ENCODE assay signal across 8 mouse cellular contexts in genomic region chr9:20959430-20959938, GRCm38 (mm10). TPM values are rescaled to one million over a fixed set of nuclear protein-coding genes. Genes with fewer than 3 reads are reported as not detected.
DNase-seq lines count a peak whose midpoint lies in the region; ATAC-seq lines count a peak whose summit lies in the region.

Gene Dnmt1 (minus strand): TSS chr9:20959888.

- no peak within 1 kb of the TSS for H3K9ac ChIP-seq in kidney, embryonic 15.5 days
- no peak within 1 kb of the TSS for H3K9ac ChIP-seq in midbrain, embryonic 12.5 days (replicated peaks)

- 90% methylated on average over 2 of the region's 2 CpGs for WGBS in kidney, embryonic 15.5 days
- WGBS in large intestine, adult 2 months: 90% methylated on average over 2 of the region's 2 CpGs
- WGBS in midbrain, embryonic 12.5 days: 76% methylated on average over 2 of the region's 2 CpGs

- H3K4me2 ChIP-seq in kidney, embryonic 15.5 days: no peak within 1 kb of the TSS
- H3K4me2 ChIP-seq in midbrain, embryonic 12.5 days (replicated peaks): no peak within 1 kb of the TSS

- no peaks in the 10 kb centered on the region for H3K27me3 ChIP-seq in kidney, embryonic 15.5 days
- H3K27me3 ChIP-seq in midbrain, embryonic 12.5 days: no peaks in the 10 kb centered on the region

- H3K4me1 ChIP-seq in kidney, embryonic 15.5 days: no peaks in the 10 kb centered on the region
- no peaks in the 10 kb centered on the region for H3K4me1 ChIP-seq in midbrain, embryonic 12.5 days

- H3K4me3 ChIP-seq in kidney, embryonic 15.5 days (replicated peaks): no peak within 1 kb of the TSS
- H3K4me3 ChIP-seq in midbrain, embryonic 12.5 days: no peak within 1 kb of the TSS

- DNase-seq in kidney, postnatal 10 days: no peak
- DNase-seq in adrenal gland, postnatal 10 days: no peak
- DNase-seq in heart, adult 18-20 months: no peak
- no peak for DNase-seq in large intestine, adult 2 months (ENCODE audit: low read depth, low spot score)
- DNase-seq in kidney, adult 18-20 months: no peak
- no peak for DNase-seq in ovary, postnatal 10 days (ENCODE audit: low spot score)

- ATAC-seq in kidney, embryonic 15.5 days (replicated peaks; ENCODE audit: low FRiP score): no peak
- no peak for ATAC-seq in midbrain, embryonic 12.5 days (ENCODE audit: low FRiP score, low read depth)

- H3K27ac ChIP-seq in kidney, embryonic 15.5 days: no peak within 1 kb of the TSS
- H3K27ac ChIP-seq in midbrain, embryonic 12.5 days (replicated peaks): no peak within 1 kb of the TSS

- no peaks in the 10 kb centered on the region for H3K36me3 ChIP-seq in kidney, embryonic 15.5 days
- H3K36me3 ChIP-seq in midbrain, embryonic 12.5 days: no peaks in the 10 kb centered on the region

- no peaks in the 10 kb centered on the region for H3K9me3 ChIP-seq in kidney, embryonic 15.5 days (replicated peaks)
- H3K9me3 ChIP-seq in midbrain, embryonic 12.5 days: no peaks in the 10 kb centered on the region

RNA-seq across cellular contexts. Expression of gene Dnmt1, which starts in this region (rescaled TPM):
- 96.9 and 108 TPM in 2 replicates for polyA plus RNA-seq in kidney, embryonic 15.5 days (2015; fragmentation: Nextera tagmentation; extraction: Ambion mirVana)
- total RNA-seq in adrenal gland, postnatal 10 days (2021): 10 to 100 TPM; 44.9 to 54.7 TPM
- 10 to 100 TPM; 10.3 to 12.6 TPM for total RNA-seq in heart, adult 18-20 months (2021)
- polyA plus RNA-seq in large intestine, adult 2 months (2012; rRNA removed): 26.1 and 31.4 TPM in 2 replicates
- polyA plus RNA-seq in midbrain, embryonic 12.5 days (2016; fragmentation: Nextera tagmentation; extraction: Ambion mirVana): 109 and 113 TPM in 2 replicates
